Comparison of ENCODE assay signal across 15 mouse cellular contexts in the genomic region with DNA sequence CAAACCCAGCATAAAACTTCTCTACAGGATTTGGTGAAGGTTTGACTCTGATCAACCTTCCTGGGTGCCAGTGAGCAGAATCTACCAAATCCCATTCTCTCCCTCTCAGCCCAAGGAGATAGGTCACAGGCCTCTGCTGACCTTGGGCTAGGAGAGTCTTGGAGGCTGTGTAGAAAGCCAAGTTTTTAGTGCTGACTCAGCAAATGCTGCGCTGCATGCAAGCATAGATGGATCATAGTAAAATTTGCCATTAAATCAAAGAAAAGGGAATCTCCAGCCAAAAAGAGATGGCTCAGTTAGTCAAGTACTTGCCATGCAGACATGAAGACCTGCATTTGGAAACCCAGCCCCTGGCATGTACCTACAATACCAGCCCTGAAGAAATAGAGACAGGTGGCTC.
"Had no signal": no experiment of that assay in that cellular context is flagged by ENCODE, and none has a peak within 500 bp of the region (broad histone marks: within the 10 kb centered on the region; RNA-seq: fewer than 3 reads in every experiment).

No protein-coding gene starts in this region.

- DNase-seq: lung, adult 18-20 months; lung, embryonic 14.5 days; lung, postnatal 10 days; lung, postnatal 4 days; midbrain, embryonic 14.5 days; right cerebral cortex, postnatal 14 days; thymus, adult 2 months; thymus, postnatal 25 days; thymus, postnatal 4 days had no signal

- H3K27ac ChIP-seq: midbrain, embryonic 10.5 days; midbrain, embryonic 12.5 days; neural tube, embryonic 12.5 days; stomach, embryonic 15.5 days; stomach, postnatal 0 days had no signal

- H3K27me3 ChIP-seq: midbrain, embryonic 12.5 days; neural tube, embryonic 12.5 days; stomach, embryonic 15.5 days had no signal

- H3K4me1 ChIP-seq: midbrain, embryonic 10.5 days; midbrain, embryonic 12.5 days; neural tube, embryonic 12.5 days; stomach, embryonic 15.5 days had no signal

- H3K4me2 ChIP-seq: lung, embryonic 14.5 days; midbrain, embryonic 12.5 days; neural tube, embryonic 12.5 days; stomach, embryonic 15.5 days had no signal

- H3K36me3 ChIP-seq: midbrain, embryonic 10.5 days; midbrain, embryonic 12.5 days; neural tube, embryonic 12.5 days; stomach, embryonic 15.5 days had no signal

- ATAC-seq: midbrain, embryonic 16.5 days had no signal

- H3K9me3 ChIP-seq: midbrain, embryonic 10.5 days; midbrain, embryonic 12.5 days; neural tube, embryonic 12.5 days; stomach, embryonic 15.5 days had no signal

- H3K9ac ChIP-seq: lung, embryonic 14.5 days; midbrain, embryonic 12.5 days; neural tube, embryonic 12.5 days; stomach, embryonic 15.5 days had no signal

- H3K4me3 ChIP-seq: midbrain, embryonic 10.5 days; midbrain, embryonic 12.5 days; neural tube, embryonic 12.5 days; stomach, embryonic 15.5 days had no signal
